Mouse (Mus musculus) liver, embryonic 13.5 days (tissue): ENCODE measurements around the gene Galnt17. TPM values are rescaled to one million over a fixed set of nuclear protein-coding genes. Genes with fewer than 3 reads are reported as not detected.

Experiments used
- ATAC-seq: fragments of 200-750 bp; cut with Nextera tagmentation; 2 replicates; pipeline ENCODE4 v1.8.0; 2017; ENCODE audit warnings: low read depth, mild to moderate bottlenecking, moderate number of reproducible peaks, moderate library complexity
- DNase-seq: peaks from one replicate; pipeline ENCODE4 v3.0.0; 2022
- H3K27ac ChIP-seq: fragments of 300-500 bp; sonication (generic); 2 replicates; pipeline ENCODE4 v1.5.1; 2015; ENCODE audit warnings: moderate library complexity, mild to moderate bottlenecking, inconsistent platforms
- H3K27me3 ChIP-seq: fragments of 300-500 bp; sonication (generic); 2 replicates; pipeline ENCODE4 v1.6.1; 2015; ENCODE audit warnings: mild to moderate bottlenecking, inconsistent platforms
- H3K36me3 ChIP-seq: fragments of 300-500 bp; sonication (generic); 2 replicates; pipeline ENCODE4 v1.6.1; 2015; ENCODE audit warnings: mild to moderate bottlenecking, inconsistent platforms
- H3K4me1 ChIP-seq: fragments of 300-500 bp; sonication (generic); replicated peaks from 2 replicates; pipeline ENCODE4 v1.6.1; 2015; ENCODE audit warnings: inconsistent platforms
- H3K4me2 ChIP-seq: fragments of 300-500 bp; sonication (generic); 2 replicates; pipeline ENCODE4 v1.6.1; 2015; ENCODE audit warnings: inconsistent platforms, mild to moderate bottlenecking, moderate library complexity
- H3K4me3 ChIP-seq: fragments of 300-500 bp; sonication (generic); replicated peaks from 2 replicates; pipeline ENCODE4 v1.5.1; 2015; ENCODE audit warnings: mild to moderate bottlenecking, inconsistent platforms
- H3K9ac ChIP-seq: fragments of 300-500 bp; sonication (generic); 2 replicates; pipeline ENCODE4 v1.6.1; 2015; ENCODE audit warnings: mild to moderate bottlenecking, inconsistent platforms
- H3K9me3 ChIP-seq: fragments of 300-500 bp; sonication (generic); replicated peaks from 2 replicates; pipeline ENCODE4 v1.6.1; 2016; ENCODE audit warnings: inconsistent platforms
- WGBS: fragments of 180-500 bp; shearing (Covaris S2); methylation state at CpG from one replicate; pipeline ENCODE4 v1.1.7; 2015; ENCODE audit not compliant: insufficient replicate concordance; 5-methylcytosine and 5-hydroxymethylcytosine counted together
- polyA plus RNA-seq: library from polyadenylated mRNA; unstranded; fragments of >200 nt; fragmentation: Nextera tagmentation; extraction: Ambion mirVana; gene quantifications from 2 replicates; pipeline ENCODE4 v1.2.1, GENCODE M21; 2015

Gene Galnt17
- polyA plus RNA-seq, 1 experiment from 2014 or later: 0.03 TPM

DNA sequence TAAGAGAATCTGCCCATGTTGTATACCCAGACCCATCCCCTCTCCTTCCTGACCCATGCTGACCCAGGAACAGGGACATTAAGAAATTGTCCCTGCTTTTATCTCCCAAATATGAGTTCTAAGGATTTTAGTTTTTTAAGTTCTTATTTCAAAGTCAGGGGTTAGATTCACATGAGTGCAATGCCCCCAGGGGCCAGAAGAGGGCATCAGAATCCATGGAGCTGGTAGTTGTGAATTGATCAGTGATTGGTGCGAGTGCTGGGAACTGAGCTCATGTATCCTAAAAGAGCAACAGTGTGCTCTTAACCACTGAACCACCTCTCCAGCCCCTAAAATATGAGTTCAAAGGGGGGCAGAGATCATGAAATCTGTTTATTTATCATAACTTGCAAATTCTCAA is 438.4 kb downstream of the Galnt17 start:
- DNase-seq (no peak), ATAC-seq (no peak)
- H3K27ac ChIP-seq: no peak overlapping the region
- WGBS: 55% methylated on average over 1 of the region's 1 CpGs
- no peak overlapping the region for H3K4me2 ChIP-seq
- no peaks in the 10 kb centered on the region for H3K36me3 ChIP-seq
- H3K9ac ChIP-seq: no peak overlapping the region
- no peak overlapping the region for H3K4me3 ChIP-seq
- no peaks in the 10 kb centered on the region for H3K27me3 ChIP-seq
- no peaks in the 10 kb centered on the region; the same call in 1 of the 2 replicates for H3K9me3 ChIP-seq
- no peaks in the 10 kb centered on the region for H3K4me1 ChIP-seq

DNA sequence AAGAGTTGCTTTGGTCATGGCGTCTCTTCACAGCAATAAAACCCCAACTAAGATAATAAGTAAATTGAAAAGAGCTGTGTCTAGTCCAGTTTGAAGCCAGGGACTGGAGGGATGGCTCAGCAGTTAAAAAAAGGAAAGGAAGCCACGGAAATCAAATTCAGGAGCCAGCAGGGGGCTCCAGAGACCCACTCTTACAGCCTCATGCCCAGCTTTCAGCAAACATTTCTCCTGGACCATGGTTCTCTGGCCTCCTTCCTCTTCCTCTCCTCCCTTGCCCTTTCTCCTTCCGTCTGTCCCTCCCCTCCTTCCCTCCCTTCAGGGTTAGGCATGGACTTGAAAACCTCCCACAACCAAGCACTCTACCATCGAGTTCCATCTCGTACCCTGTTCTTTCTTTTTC is 446.0 kb downstream of the Galnt17 start:
- no peaks in the 10 kb centered on the region for H3K27me3 ChIP-seq
- H3K4me2 ChIP-seq: no peak overlapping the region
- WGBS: 42% methylated on average over 5 of the region's 5 CpGs
- no peak overlapping the region for H3K9ac ChIP-seq
- no peak overlapping the region for H3K27ac ChIP-seq
- H3K9me3 ChIP-seq: no peaks in the 10 kb centered on the region
- H3K4me1 ChIP-seq: no peaks in the 10 kb centered on the region; the same call in 1 of the 2 replicates
- ATAC-seq: no peak
- H3K36me3 ChIP-seq: no peaks in the 10 kb centered on the region
- H3K4me3 ChIP-seq: no peak overlapping the region
- no peak for DNase-seq

DNA sequence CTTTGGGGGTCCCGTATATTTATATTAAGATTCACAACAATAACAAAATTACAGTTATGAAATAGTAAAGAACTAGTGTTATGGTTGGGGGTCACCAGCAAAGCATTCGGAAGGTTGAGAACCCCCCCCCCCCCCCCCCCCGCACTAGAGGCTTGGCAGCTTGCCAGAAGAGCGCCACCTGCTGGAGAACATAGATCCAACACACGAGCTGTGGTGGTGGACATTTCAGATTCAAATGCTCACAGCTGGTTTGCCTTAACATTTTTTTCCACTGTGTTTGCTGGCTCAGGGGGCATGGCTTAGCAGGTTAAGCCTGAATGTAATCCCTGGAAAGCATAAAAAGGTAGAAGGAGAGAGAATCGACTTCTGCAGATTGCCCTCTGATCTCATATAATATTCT is 448.6 kb downstream of the Galnt17 start:
- ATAC-seq (no peak), DNase-seq (no peak)
- Histone ChIP-seq H3K9me3 (no peaks in the 10 kb centered on the region), H3K36me3 (no peaks in the 10 kb centered on the region), H3K4me2 (no peak overlapping the region), H3K4me1 (no peaks in the 10 kb centered on the region; the same call in 1 of the 2 replicates), H3K27me3 (no peaks in the 10 kb centered on the region), H3K4me3 (no peak overlapping the region), H3K27ac (no peak overlapping the region), H3K9ac (no peak overlapping the region)
- WGBS: 26% methylated on average over 6 of the region's 6 CpGs

DNA sequence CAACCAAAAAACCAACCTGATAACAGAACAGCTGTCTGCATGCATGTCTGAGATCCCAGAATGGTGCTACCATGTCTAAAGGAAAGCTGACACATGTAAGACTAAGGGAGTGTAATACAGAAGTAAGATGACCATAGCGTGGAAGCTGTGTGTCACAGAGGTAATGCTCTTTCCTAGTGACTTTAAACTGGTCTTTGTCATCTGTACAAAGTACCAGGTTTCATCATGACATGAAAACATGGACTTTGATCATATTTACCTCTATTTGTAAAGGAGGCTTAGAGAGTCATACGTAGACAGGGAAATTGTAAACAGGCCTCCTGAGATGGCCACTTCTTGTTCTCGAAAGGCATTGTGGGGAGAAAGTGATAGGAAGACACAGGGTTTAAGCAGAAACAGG is 449.6 kb downstream of the Galnt17 start:
- no peaks in the 10 kb centered on the region; the same call in 1 of the 2 replicates for H3K4me1 ChIP-seq
- H3K9ac ChIP-seq: no peak overlapping the region
- no peaks in the 10 kb centered on the region for H3K36me3 ChIP-seq
- H3K9me3 ChIP-seq: no peaks in the 10 kb centered on the region
- H3K4me2 ChIP-seq: no peak overlapping the region
- H3K27ac ChIP-seq: no peak overlapping the region
- WGBS: 54% methylated on average over 3 of the region's 3 CpGs
- no peak for DNase-seq
- no peak overlapping the region for H3K4me3 ChIP-seq
- no peak for ATAC-seq
- H3K27me3 ChIP-seq: no peaks in the 10 kb centered on the region

DNA sequence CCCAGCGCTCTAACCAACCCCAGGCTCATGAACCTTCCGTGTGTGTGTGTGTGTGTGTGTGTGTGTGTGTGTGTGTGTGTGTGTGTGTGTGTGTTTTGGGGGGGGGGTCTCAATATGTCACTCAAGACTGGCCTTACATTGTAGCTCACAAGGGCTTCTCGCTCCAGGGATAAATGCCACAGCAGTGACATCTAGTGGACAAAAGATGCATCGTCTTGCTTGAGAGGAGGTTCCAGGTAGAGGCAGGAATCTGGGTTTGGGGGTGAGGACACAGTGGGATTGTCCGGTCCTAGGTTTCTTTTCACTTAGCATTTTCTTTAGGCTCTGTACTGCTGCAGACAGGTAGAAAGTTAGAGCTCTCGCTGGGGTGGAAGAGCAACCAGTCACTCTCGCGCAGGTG is 450.1 kb downstream of the Galnt17 start:
- Histone ChIP-seq H3K4me2 (no peak overlapping the region), H3K27me3 (no peaks in the 10 kb centered on the region), H3K9ac (no peak overlapping the region), H3K4me3 (no peak overlapping the region), H3K27ac (no peak overlapping the region), H3K4me1 (no peaks in the 10 kb centered on the region; the same call in 1 of the 2 replicates), H3K9me3 (no peaks in the 10 kb centered on the region), H3K36me3 (no peaks in the 10 kb centered on the region)
- WGBS: 24% methylated on average over 8 of the region's 8 CpGs
- peak; percentile 3 for DNase-seq
- no peak for ATAC-seq

DNA sequence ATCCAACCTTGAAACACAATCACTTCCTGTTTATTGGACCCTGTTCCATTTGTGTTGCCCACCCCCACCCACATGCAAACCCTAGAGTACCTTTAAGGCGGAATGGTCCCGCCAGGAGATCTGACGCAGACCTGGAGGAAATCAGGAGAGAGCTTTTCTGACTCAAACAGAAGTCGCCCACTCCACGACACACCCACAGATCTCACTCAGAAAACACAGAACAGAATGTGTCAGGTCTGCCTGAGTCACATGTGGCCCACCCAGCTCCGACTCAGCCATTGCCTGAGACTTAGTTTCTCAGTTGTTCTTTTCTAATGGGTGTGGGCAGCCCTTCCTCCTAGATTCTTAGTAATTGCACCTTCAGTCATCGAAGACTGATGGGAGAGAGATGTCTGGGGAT is 453.9 kb downstream of the Galnt17 start:
- H3K4me2 ChIP-seq: no peak overlapping the region
- H3K27ac ChIP-seq: no peak overlapping the region
- H3K27me3 ChIP-seq: no peaks in the 10 kb centered on the region
- H3K4me3 ChIP-seq: no peak overlapping the region
- 58% methylated on average over 7 of the region's 7 CpGs for WGBS
- H3K4me1 ChIP-seq: no peaks in the 10 kb centered on the region; the same call in 1 of the 2 replicates
- ATAC-seq (no peak), DNase-seq (no peak)
- H3K9me3 ChIP-seq: no peaks in the 10 kb centered on the region
- no peak overlapping the region for H3K9ac ChIP-seq
- H3K36me3 ChIP-seq: no peaks in the 10 kb centered on the region

DNA sequence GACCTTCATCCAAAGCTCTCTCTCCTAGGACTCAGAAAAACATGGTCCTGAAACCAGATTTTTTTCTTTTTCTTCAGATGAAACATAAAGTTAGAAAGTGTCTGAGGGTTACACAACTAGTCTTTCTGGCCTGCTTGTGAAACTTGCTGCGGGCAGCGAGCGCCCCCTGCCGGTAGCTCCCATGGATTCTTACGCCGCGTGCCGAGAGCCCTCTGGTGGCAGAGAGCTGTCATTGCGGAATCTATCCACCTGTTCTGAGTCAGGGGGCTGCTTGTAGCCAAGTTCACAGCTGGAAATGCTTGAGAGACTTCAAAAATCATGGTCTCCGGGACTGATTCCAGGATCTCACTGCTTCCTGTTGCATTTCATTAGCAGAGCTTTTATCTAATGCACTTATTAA is 454.9 kb downstream of the Galnt17 start:
- no peak for ATAC-seq
- H3K4me2 ChIP-seq: no peak overlapping the region
- DNase-seq: peak; percentile 56
- H3K36me3 ChIP-seq: no peaks in the 10 kb centered on the region
- no peaks in the 10 kb centered on the region for H3K4me1 ChIP-seq
- H3K4me3 ChIP-seq: no peak overlapping the region
- H3K9ac ChIP-seq: no peak overlapping the region
- no peaks in the 10 kb centered on the region for H3K27me3 ChIP-seq
- no peak overlapping the region for H3K27ac ChIP-seq
- WGBS: under 1% methylated on average over 10 of the region's 10 CpGs
- no peaks in the 10 kb centered on the region for H3K9me3 ChIP-seq

DNA sequence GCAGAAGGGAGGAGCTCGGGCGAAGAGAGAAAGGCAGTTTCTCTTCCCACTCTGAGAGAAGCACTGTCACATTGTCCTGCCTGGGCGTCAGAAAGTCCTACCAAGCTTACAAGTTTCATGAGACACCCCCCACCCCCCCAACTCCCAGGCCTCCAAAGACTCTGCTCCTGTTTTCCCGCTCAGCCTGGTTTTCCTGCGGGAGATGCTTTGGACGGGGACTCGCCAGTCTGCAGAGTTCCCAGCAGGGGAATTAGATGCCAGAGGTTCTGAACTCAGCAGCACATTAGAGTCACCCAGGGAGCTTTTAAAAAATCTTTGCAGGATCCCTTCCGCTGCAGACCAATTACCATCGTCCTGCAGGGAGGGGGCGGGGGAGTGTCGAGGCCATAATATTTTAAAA is 456.1 kb downstream of the Galnt17 start:
- WGBS: 8% methylated on average over 9 of the region's 11 CpGs
- no peak for DNase-seq
- Histone ChIP-seq H3K4me3 (peak overlapping the region; percentile 21; the same call in 1 of the 2 replicates), H3K4me1 (no peaks in the 10 kb centered on the region), H3K27ac (no peak overlapping the region), H3K4me2 (peak overlapping the region; percentile 41), H3K9ac (no peak overlapping the region), H3K27me3 (no peaks in the 10 kb centered on the region), H3K9me3 (no peaks in the 10 kb centered on the region), H3K36me3 (no peaks in the 10 kb centered on the region)
- ATAC-seq: no peak

DNA sequence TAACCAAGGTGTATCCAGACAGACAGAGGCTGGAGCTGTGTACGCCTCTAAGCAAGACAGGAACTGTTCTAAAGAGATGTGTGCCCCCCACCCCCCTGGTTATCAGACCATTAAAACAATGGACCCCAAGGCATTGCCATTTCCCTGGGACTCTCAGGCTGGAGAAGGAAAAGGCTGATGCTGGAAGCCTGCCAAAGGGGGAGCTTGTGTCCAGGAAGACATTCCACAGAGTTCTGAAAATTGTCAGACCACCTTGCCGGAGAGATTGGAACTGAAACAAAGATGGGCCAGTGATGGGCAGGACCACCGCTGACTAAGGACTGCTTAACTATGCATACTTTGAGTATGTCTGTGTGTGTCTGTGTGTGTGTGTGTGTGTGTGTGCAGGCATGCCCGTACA is 458.7 kb downstream of the Galnt17 start:
- Histone ChIP-seq H3K4me3 (no peak overlapping the region), H3K36me3 (no peaks in the 10 kb centered on the region), H3K4me2 (no peak overlapping the region), H3K9me3 (no peaks in the 10 kb centered on the region), H3K27me3 (no peaks in the 10 kb centered on the region), H3K27ac (no peak overlapping the region), H3K4me1 (no peaks in the 10 kb centered on the region), H3K9ac (no peak overlapping the region)
- 59% methylated on average over 4 of the region's 4 CpGs for WGBS
- no peak for ATAC-seq
- DNase-seq: no peak

DNA sequence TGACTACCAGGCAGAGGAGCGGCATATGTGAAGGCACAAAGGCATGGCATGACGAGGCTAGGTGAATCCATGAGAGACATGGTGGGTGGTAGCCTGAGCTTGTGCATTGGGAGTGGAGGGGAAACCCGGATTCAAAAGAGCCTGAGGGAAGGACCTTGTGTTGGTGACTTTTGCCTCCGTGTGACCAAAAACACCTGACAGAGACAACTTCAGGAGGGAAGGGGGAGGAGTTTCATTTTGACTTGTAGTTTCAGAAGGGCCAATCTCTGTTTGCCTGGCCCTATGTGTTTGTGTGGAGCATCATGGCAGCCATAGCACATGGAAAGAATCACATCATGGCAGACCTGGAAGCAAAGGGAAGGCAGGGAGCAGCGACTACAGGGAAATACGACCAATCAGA is 459.7 kb downstream of the Galnt17 start:
- ATAC-seq (no peak), DNase-seq (no peak)
- no peak overlapping the region for H3K9ac ChIP-seq
- no peak overlapping the region for H3K4me3 ChIP-seq
- no peak overlapping the region for H3K4me2 ChIP-seq
- H3K36me3 ChIP-seq: no peaks in the 10 kb centered on the region
- no peaks in the 10 kb centered on the region for H3K9me3 ChIP-seq
- H3K4me1 ChIP-seq: no peaks in the 10 kb centered on the region
- 68% methylated on average over 6 of the region's 6 CpGs for WGBS
- H3K27me3 ChIP-seq: no peaks in the 10 kb centered on the region
- no peak overlapping the region for H3K27ac ChIP-seq

DNA sequence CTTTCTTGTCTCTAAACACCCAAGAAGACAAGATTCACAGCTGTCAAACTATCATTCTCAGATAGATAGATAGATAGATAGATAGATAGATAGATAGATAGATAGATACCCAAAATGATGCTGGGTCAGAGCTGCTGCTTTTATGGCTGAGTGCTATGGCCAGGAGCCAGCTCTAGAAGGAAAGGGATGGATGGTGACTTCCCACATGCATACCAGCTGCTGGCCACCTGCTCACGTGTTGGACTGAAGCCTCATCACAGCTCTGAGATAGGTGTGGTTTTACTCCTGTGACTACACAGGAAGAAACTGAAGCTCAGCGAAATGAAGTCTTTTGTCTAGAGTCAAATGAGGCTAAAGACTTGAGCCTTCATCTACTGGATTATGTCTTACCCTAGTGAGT is 482.5 kb downstream of the Galnt17 start:
- H3K9ac ChIP-seq: no peak overlapping the region
- H3K4me3 ChIP-seq: no peak overlapping the region
- no peaks in the 10 kb centered on the region for H3K27me3 ChIP-seq
- peaks cover 8% of the 10 kb centered on the region; the same call in 1 of the 2 replicates for H3K9me3 ChIP-seq
- H3K36me3 ChIP-seq: no peaks in the 10 kb centered on the region
- ATAC-seq (no peak), DNase-seq (no peak)
- no peak overlapping the region for H3K4me2 ChIP-seq
- no peak overlapping the region for H3K27ac ChIP-seq
- H3K4me1 ChIP-seq: no peaks in the 10 kb centered on the region
- 50% methylated on average over 2 of the region's 2 CpGs for WGBS
